Mouse (Mus musculus): ENCODE data around the gene Psg18.

Gene Psg18

DNA sequence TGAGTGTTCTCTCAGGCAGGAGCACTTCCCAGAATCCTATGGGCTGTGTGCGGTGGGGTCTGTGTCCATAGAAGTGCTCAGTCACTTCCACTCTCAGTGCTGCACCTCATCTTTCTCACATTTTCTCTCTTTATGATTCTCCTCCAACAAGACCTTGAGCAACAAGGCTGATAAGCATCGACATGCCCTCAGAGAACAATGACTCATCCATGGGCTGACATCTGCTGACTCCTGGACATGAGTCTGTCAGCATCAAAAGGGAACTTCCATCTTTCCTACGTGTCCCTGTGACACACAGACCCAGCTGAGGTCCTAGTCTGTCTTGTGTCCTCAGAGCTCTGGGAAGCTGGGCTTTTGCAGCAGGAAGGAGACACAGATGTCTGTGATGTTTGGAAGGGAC, at the start of gene Psg18:
Psg18 (minus strand) TSS at position 101 of the 400 bp plus-strand sequence.
- WGBS = 65% methylated on average over 3 of the region's 3 CpGs

DNA sequence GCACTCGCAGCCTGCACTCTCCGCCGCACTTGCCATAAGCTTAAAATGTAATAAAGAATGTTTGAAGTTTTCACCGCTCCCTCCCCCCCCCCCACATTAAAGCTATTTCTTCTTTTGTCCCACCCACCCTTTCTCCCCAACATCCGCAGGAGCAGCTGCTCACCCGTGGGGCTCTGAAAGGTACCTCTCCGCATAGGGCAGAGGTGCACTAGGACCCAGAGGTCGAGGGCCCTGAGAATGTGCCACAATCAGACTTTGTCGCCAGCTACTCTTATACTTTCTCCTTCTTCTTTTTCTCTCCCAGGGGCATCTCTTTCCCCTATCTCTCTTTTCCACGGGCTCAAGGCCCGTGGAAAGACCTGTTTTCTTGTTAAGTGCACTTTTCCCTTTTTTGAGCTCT, 48.6 kb upstream of the Psg18 start:
- WGBS = 51% methylated on average over 11 of the region's 11 CpGs

DNA sequence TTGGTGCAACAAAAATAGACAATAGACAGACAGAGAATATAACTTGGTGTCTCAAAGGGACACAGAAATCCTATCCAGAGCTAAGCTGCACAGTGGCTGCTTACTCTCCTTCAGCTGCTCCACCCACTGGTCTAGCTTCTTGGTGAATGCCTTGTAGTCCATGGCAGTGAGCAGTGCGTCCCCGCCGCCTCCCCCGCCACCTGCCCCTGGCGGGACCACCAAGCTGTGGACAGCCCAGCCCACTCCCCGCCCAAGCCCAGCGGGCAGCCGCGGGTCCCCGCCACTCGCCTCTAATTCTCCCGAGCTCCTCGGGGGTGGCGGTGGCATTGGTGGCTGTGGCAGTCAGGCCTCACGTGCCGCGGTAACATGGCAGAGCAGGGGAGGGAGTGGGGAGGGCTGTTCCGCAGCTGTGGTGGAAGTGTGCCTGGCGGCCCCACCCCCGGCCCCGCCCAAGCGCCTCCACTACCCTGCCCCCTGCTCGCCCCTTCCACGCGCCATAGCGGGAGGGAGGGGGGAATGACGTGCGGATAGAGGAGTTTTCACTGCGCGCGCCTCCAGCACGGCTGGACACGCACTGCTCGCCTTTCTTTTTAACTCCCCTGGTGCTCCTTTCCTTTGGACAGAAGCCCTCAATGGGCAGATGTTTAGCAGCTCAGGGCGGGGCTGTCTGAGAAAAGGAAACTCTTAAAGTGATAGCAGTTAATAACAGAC, 47.9 kb upstream of the Psg18 start:
- WGBS = 40% methylated on average over 35 of the region's 35 CpGs

DNA sequence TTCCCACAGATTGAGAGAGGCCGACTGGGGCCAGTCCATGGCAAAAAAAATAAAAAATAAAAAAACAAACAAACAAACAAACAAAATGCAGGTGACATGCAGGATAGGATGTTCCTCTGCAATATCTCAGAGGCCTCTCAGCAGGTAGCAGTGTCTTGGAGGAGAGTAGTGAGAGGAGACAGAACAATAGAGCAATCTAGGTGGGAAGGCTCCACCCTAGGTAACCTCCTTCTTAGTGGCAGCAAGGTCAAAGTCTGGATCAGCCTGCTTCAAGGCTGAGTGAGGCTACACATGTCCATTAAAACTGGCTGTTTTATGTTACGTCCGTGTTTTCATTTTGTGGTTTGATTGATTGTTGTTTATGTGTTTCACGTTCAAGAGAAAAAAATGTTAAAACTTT, 36.7 kb upstream of the Psg18 start:
- WGBS = 86% methylated on average over 4 of the region's 4 CpGs

DNA sequence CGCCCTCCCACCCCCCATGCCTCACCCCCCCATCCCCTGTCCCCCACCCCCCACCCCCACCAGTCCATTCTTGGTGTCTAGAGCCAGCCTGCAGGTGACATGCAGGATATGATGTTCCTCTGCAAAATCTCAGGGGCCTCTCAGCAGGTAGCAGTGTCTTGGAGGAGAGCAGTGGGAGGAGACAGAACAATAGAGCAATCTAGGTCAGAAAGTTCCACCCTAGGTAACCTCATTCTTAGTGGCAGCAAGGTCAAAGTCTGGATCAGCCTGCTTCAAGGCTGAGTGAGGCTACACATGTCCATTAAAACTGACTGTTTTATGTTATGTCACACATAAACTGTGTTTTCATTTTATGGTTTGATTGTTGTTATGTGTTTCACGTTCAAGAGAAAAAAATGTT, 23.5 kb upstream of the Psg18 start:
- 43% methylated on average over 2 of the region's 2 CpGs for WGBS

DNA sequence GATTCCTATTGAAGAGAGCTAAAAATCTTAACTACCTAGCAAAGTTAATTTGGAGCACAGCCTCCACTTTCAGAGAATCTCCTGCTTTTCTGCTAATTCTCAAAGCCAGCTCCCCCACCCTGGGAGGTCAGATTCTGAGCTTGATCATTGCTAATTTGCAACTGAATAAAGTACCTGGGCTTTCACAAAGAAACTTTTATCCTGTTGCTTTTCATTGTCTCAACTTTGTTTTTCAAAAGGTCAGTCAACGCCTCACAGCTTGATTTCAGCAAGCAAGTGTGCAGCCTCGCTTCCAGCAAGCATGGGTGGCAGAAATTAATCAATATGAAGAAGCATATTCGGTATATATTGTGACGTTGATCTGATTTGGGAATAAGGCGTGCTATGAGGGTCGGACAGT, 19.4 kb downstream of the Psg18 start:
- WGBS = 70% methylated on average over 6 of the region's 6 CpGs

All from cerebral cortex, adult 2 months (tissue).